Comparison of ENCODE assay signal across 8 mouse cellular contexts in the genomic region with DNA sequence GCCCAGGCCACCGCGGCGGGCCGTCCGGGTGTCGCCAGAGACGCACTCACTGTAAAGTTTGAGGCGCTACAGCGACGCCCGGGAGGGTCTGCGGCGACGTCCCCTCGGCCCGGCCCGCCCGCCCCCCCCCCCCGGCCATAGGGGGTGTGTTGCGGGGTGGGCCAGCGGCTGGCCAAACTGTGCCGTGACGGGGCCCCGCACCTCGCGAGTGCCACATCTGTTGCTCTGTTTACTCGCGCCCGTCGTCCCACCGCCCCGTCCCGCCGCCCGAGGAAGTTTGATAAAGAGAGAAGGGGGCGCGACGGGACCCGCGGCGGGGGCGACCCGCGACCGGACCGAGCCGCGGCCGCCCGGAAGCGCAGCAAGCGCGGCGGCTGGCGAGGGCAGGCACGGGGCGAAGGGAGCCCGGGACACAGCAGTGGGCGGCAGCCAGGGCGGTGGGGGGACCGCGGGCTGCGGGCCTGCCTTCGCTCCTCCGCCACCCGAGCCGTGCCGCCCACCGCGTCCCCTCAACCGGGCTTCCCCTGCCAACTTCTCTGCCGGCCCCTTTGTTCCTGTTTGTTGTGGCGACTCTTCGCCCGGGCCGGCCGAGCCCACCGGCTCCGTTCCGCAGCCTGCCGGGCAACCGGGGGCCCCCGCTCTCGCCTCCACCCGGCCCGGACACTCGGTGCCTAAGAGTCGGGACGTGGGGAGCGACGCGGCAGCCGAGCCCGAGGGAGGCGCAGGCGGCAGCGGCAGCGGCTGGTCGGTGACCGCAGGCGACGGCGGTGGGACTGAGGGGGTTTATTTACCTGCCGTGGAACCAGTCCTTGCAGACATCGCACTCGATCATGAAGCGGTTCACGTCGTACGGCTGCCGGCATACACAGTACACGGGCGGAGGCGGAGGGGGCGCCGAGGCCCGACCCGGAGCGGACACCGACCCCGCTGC. TPM values are rescaled to one million over a fixed set of nuclear protein-coding genes. Genes with fewer than 3 reads are reported as not detected.
DNase-seq lines count a peak whose midpoint lies in the region; ATAC-seq lines count a peak whose summit lies in the region.

No protein-coding gene starts in this region.

- peak; percentile 55 for ATAC-seq in embryonic facial prominence, embryonic 15.5 days (ENCODE audit: insufficient number of reproducible peaks, low FRiP score, low TSS enrichment, low read depth)
- peak; percentile 64 for ATAC-seq in hindbrain, embryonic 12.5 days (ENCODE audit: low FRiP score)
- peak; percentile 17 for ATAC-seq in liver, embryonic 13.5 days (ENCODE audit: low read depth)

- H3K4me1 ChIP-seq in embryonic facial prominence, embryonic 15.5 days: peaks cover 12% of the 10 kb centered on the region; the same call in 1 of the 2 replicates
- peaks cover 18% of the 10 kb centered on the region for H3K4me1 ChIP-seq in hindbrain, embryonic 12.5 days
- peaks cover 34% of the 10 kb centered on the region for H3K4me1 ChIP-seq in liver, embryonic 13.5 days (replicated peaks)

- peak overlapping the region; percentile 100 for H3K4me3 ChIP-seq in embryonic facial prominence, embryonic 15.5 days (replicated peaks)
- H3K4me3 ChIP-seq in hindbrain, embryonic 12.5 days: peak overlapping the region; percentile 92
- peak overlapping the region; percentile 100 for H3K4me3 ChIP-seq in liver, embryonic 13.5 days (replicated peaks)

- peak overlapping the region; percentile 97 for H3K9ac ChIP-seq in embryonic facial prominence, embryonic 15.5 days
- peak overlapping the region; percentile 99 for H3K9ac ChIP-seq in hindbrain, embryonic 12.5 days
- peak overlapping the region; percentile 100 for H3K9ac ChIP-seq in liver, embryonic 13.5 days

- under 1% methylated on average over 96 of the region's 121 CpGs for WGBS in embryonic facial prominence, embryonic 15.5 days
- WGBS in hindbrain, embryonic 12.5 days: under 1% methylated on average over 103 of the region's 121 CpGs
- WGBS in liver, embryonic 13.5 days (ENCODE audit: insufficient replicate concordance): under 1% methylated on average over 84 of the region's 121 CpGs

- H3K4me2 ChIP-seq in embryonic facial prominence, embryonic 15.5 days (replicated peaks): peak overlapping the region; percentile 69
- peak overlapping the region; percentile 77 for H3K4me2 ChIP-seq in hindbrain, embryonic 12.5 days (replicated peaks)
- peak overlapping the region; percentile 93 for H3K4me2 ChIP-seq in liver, embryonic 13.5 days

- no peaks in the 10 kb centered on the region for H3K36me3 ChIP-seq in embryonic facial prominence, embryonic 15.5 days
- no peaks in the 10 kb centered on the region for H3K36me3 ChIP-seq in hindbrain, embryonic 12.5 days
- H3K36me3 ChIP-seq in liver, embryonic 13.5 days: no peaks in the 10 kb centered on the region

- no peaks in the 10 kb centered on the region for H3K27me3 ChIP-seq in embryonic facial prominence, embryonic 15.5 days
- H3K27me3 ChIP-seq in hindbrain, embryonic 12.5 days: no peaks in the 10 kb centered on the region
- no peaks in the 10 kb centered on the region for H3K27me3 ChIP-seq in liver, embryonic 13.5 days

- DNase-seq in gastrocnemius, postnatal 25 days: peak; percentile 45
- DNase-seq in gastrocnemius, postnatal 10 days: no peak
- DNase-seq in T-cell, adult 2 months (ENCODE audit: low spot score): peak; percentile 43
- DNase-seq in liver, embryonic 13.5 days: peak; percentile 39
- DNase-seq in natural killer cell, adult 2 months (ENCODE audit: low spot score in 2 of 2): peak; percentile 20 to 38
- DNase-seq in testis, postnatal 10 days (ENCODE audit: low spot score): peak; percentile 68

- no peaks in the 10 kb centered on the region for H3K9me3 ChIP-seq in embryonic facial prominence, embryonic 15.5 days (replicated peaks)
- H3K9me3 ChIP-seq in hindbrain, embryonic 12.5 days (replicated peaks): no peaks in the 10 kb centered on the region
- no peaks in the 10 kb centered on the region for H3K9me3 ChIP-seq in liver, embryonic 13.5 days (replicated peaks)

- peak overlapping the region; percentile 97 for H3K27ac ChIP-seq in embryonic facial prominence, embryonic 15.5 days (replicated peaks)
- H3K27ac ChIP-seq in hindbrain, embryonic 12.5 days: peak overlapping the region; percentile 98
- peak overlapping the region; percentile 99 for H3K27ac ChIP-seq in liver, embryonic 13.5 days

RNA-seq across cellular contexts. Expression of a gene that starts 0.7 kb away (rescaled TPM):
- total RNA-seq in gastrocnemius, postnatal 25 days (2021): 10 to 100 TPM; 18.6 to 19.2 TPM
- 10 to 100 TPM; 15.8 to 16.3 TPM for total RNA-seq in gastrocnemius, postnatal 10 days (2021)
- 6.3 and 6.8 TPM in 2 replicates for polyA plus RNA-seq in embryonic facial prominence, embryonic 15.5 days (2015; fragmentation: Nextera tagmentation; extraction: Ambion mirVana)
- 21.3 and 22.2 TPM in 2 replicates for polyA plus RNA-seq in hindbrain, embryonic 12.5 days (2016; fragmentation: Nextera tagmentation; extraction: Ambion mirVana)
- 9.1 and 11.6 TPM in 2 replicates for polyA plus RNA-seq in liver, embryonic 13.5 days (2015; fragmentation: Nextera tagmentation; extraction: Ambion mirVana)
